Mouse (Mus musculus): Measurements from ENCODE around the gene Zfp346.

DNA sequence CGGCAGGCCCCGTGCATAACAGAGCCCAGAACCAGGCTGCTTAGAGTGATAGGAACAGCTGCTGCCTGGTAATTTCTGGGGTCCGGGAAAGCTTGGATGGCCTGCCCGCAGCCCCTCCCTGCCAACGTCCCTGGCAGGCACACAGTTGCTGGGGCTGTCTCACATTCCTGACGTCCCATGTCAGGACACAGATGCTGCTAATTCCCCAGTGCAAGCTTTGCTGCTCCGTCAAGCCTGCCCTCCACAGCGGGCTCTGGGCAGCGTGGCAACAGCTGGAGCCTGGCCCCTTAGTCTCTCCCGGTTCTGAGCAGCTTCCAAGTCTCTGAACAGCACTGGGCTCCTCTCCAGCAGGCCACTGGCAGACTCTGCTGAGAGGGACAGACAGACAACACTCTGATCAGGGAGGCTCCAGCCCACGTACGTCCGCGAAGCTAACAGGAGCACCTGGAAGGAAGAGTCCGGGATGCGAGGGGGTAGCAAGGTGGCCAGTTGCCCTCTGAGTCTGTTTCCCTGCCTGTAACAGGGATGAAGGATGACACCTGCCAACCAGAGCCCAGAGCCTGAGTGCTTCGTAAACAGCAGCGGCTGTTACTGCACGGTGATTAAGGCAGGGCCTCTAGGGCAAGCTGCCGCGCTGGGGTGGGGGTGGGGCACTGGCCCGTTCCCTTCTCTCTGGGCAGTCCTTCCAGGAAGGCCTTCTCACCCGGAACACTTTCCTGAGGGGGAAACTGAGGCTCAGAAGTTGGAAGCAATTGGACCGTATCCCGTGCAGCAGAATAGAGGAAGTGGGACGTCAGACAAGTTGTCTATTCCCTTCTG, 66.6 kb downstream of the Zfp346 start:
- TF ChIP-seq FLI1 (IDR thresholded peaks at IDR 0.05; ENCODE audit: low read length) (no peak), GATA1 (IDR thresholded peaks at IDR 0.05; ENCODE audit: borderline replicate concordance, low read length) (no peak)

Measured in megakaryocyte, embryonic 14.5 days (primary cell).